Mouse (Mus musculus) midbrain, embryonic 13.5 days (tissue): ENCODE data around the gene Olfr767. TPM values are rescaled to one million over a fixed set of nuclear protein-coding genes. Genes with fewer than 3 reads are reported as not detected.

Source experiments
- polyA plus RNA-seq: library from polyadenylated mRNA; unstranded; fragments of >200 nt; fragmentation: Nextera tagmentation; extraction: Ambion mirVana; gene quantifications from 2 replicates; pipeline ENCODE4 v1.2.1, GENCODE M21; 2015

Olfr767 gene
- polyA plus RNA-seq, 1 experiment from 2014 or later: not detected

Other genes with a start within 250 kb of the Olfr767 start
- gene Gdf11, start 191.2 kb downstream of the Olfr767 start, polyA plus RNA-seq: 11.2 and 11.7 TPM in 2 replicates
- 127 and 141 TPM in 2 replicates for gene Cd63, start 181.9 kb downstream of the Olfr767 start, polyA plus RNA-seq
- gene Rdh5, start 160.0 kb downstream of the Olfr767 start, polyA plus RNA-seq: 14.8 and 20.9 TPM in 2 replicates
- gene Bloc1s1, start 158.9 kb downstream of the Olfr767 start, polyA plus RNA-seq: 266 and 289 TPM in 2 replicates
- gene Itga7, start 149.1 kb downstream of the Olfr767 start, polyA plus RNA-seq: 1.7 and 2.5 TPM in 2 replicates
- gene Mettl7b, start 121.9 kb downstream of the Olfr767 start, polyA plus RNA-seq: not detected in 2 replicates
- not detected in 2 replicates for gene Olfr9, start 93.5 kb downstream of the Olfr767 start, polyA plus RNA-seq
- not detected in 2 replicates for gene Olfr763, start 72.1 kb downstream of the Olfr767 start, polyA plus RNA-seq
- not detected in 2 replicates for gene Olfr764-ps1, start 43.0 kb downstream of the Olfr767 start, polyA plus RNA-seq
- gene Olfr765, start 32.9 kb downstream of the Olfr767 start, polyA plus RNA-seq: not detected in 2 replicates
- gene Olfr766-ps1, start 13.9 kb downstream of the Olfr767 start, polyA plus RNA-seq: not detected in 2 replicates
- gene Olfr768, start 16.5 kb upstream of the Olfr767 start, polyA plus RNA-seq: not detected in 2 replicates
- not detected in 2 replicates for gene Olfr769, start 35.0 kb upstream of the Olfr767 start, polyA plus RNA-seq
- not detected in 2 replicates for gene Olfr770, start 56.1 kb upstream of the Olfr767 start, polyA plus RNA-seq
- not detected in 2 replicates for gene Olfr771, start 81.8 kb upstream of the Olfr767 start, polyA plus RNA-seq
- gene Olfr772, start 95.0 kb upstream of the Olfr767 start, polyA plus RNA-seq: not detected in 2 replicates
- not detected in 2 replicates for gene Olfr773, start 104.5 kb upstream of the Olfr767 start, polyA plus RNA-seq
- not detected in 2 replicates for gene Olfr774, start 153.3 kb upstream of the Olfr767 start, polyA plus RNA-seq
- not detected in 2 replicates for gene Olfr775, start 165.5 kb upstream of the Olfr767 start, polyA plus RNA-seq
- gene Olfr776, start 176.2 kb upstream of the Olfr767 start, polyA plus RNA-seq: not detected in 2 replicates
- not detected in 2 replicates for gene Olfr777, start 188.6 kb upstream of the Olfr767 start, polyA plus RNA-seq
- gene Olfr780, start 235.2 kb upstream of the Olfr767 start, polyA plus RNA-seq: not detected in 2 replicates
- gene Olfr781, start 245.9 kb upstream of the Olfr767 start, polyA plus RNA-seq: not detected in 2 replicates